Mouse (Mus musculus) small intestine, adult 2 months (tissue): ENCODE measurements around the gene Fat3.

Experiments used
- CTCF ChIP-seq: fragments of 200-500 bp; IDR thresholded peaks from 2 replicates; pipeline ENCODE4 v1.5.1; 2012; ENCODE audit warnings: low read depth, mild to moderate bottlenecking, control low read depth, inconsistent platforms, low read length, moderate library complexity, mixed read lengths; ENCODE audit not compliant: insufficient replicate concordance, insufficient read length; ENCODE audit errors: extremely low read depth
- POLR2A ChIP-seq: fragments of 200-500 bp; IDR thresholded peaks from 2 replicates; pipeline ENCODE4 v1.6.1; 2012; ENCODE audit warnings: low read depth, mild to moderate bottlenecking, control low read depth, inconsistent platforms, low read length, moderate library complexity

DNA sequence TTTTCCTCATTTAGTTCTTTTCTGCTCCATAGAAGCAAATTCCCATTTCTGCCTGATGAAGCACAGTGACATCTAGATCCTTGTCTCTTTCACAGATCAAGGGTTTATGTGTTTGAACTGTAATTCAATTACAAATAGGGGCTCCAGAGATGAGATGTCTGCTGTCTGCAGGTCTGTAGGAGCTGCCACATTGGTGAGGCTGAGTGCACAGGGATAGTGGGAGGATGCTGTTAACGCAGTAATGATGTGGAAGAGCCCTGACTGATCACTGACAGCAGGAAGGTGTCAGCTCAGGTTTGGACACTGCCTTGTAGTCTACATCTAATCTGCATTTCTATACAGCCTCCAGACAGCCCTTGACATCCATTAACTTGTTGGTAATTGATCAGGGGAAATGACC is 16.5 kb upstream of the Fat3 start:
- no peak for TF ChIP-seq CTCF
- no peak for TF ChIP-seq POLR2A
